Mouse (Mus musculus): Measurements from ENCODE around the gene Zfp318.

GRCm38 (mm10) chr17:46383294-46384060 is at the start of gene Zfp318:
- TF ChIP-seq POLR2A (IDR thresholded peaks at IDR 0.05; ENCODE audit: insufficient read depth, low read depth, low read length) (peak; percentile 81; the same call in 1 of the 2 replicates), CTCF (IDR thresholded peaks at IDR 0.05; ENCODE audit: insufficient read depth, low read depth, low read length) (no peak)
